Mouse (Mus musculus): ENCODE results near the gene Gm38431. TPM values are rescaled to one million over a fixed set of nuclear protein-coding genes. Genes with fewer than 3 reads are reported as not detected.

Gene Gm38431
- total RNA-seq, 4 experiments from 2014 or later = 1.3 to 2.2 (median 1.6) TPM

DNA sequence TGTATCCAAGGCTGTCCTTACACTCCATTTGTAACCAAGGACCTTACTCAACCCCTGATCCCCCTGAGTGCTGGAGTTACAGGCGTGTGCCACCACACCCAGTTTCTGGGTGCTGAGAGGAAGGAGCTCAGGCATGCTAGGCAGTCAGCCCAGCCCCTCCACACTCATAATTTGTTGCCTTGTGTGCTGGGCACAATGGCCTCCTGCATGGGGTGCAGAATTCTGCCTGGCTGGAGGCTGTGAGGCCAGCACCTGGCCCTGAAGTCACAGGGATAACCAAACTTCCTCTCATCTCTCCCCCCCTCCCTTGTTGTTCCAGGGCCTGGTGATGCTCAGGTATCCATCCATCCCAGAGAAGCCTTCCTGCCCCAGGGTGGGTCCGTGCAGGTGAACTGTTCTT is 73.2 kb downstream of the Gm38431 start:
- DNase-seq (ENCODE audit: low spot score in 2 of 2) = no peak

Small RNAs within 50 kb of the gene (microRNA-seq; reads per million reads assigned to microRNA genes)
- 0 to 0.22 reads per million in 2 experiments for gene Mir1900
- gene Mir7082 = 0 to 0.88 reads per million in 2 experiments

Other genes starting within 250 kb of the Gm38431 start
- gene A230050P20Rik, start 223.4 kb downstream of the Gm38431 start, total RNA-seq (2022) = 10 to 100 TPM; 71.9 to 91.7 (median 82.6) TPM
- 10 to 100 TPM in 1 of 4 experiments, 1 to 10 TPM in 3; 8.4 to 10.1 (median 9.2) TPM for gene Angptl6, start 212.3 kb downstream of the Gm38431 start, total RNA-seq (2022)
- 10 to 100 TPM; 21.5 to 27.2 (median 23.6) TPM for gene Ppan, start 203.8 kb downstream of the Gm38431 start, total RNA-seq (2022)
- 100 to 1,000 TPM; 130 to 139 (median 136) TPM for gene Eif3g, start 193.4 kb downstream of the Gm38431 start, total RNA-seq (2022)
- 10 to 100 TPM; 39.7 to 41.3 (median 40.5) TPM for gene Dnmt1, start 132.1 kb downstream of the Gm38431 start, total RNA-seq (2022)
- gene S1pr2, start 115.2 kb downstream of the Gm38431 start, total RNA-seq (2022) = 1 to 10 TPM; 2.0 to 3.4 (median 2.7) TPM
- gene Mrpl4, start 89.3 kb downstream of the Gm38431 start, total RNA-seq (2022) = 10 to 100 TPM; 55.3 to 68.0 (median 56.9) TPM
- gene Icam1, start 76.0 kb downstream of the Gm38431 start, total RNA-seq (2022) = 1 to 10 TPM; 2.2 to 4.8 (median 4.1) TPM
- gene Icam4, start 62.6 kb downstream of the Gm38431 start, total RNA-seq (2022) = 1 to 10 TPM; 1.5 to 2.3 (median 1.8) TPM
- gene Icam5, start 59.9 kb downstream of the Gm38431 start, total RNA-seq (2022) = 100 to 1,000 TPM; 194 to 206 (median 202) TPM
- 1 to 10 TPM in 2 of 4 experiments, not detected in 2; 1.1 to 1.7 TPM for gene Zglp1, start 24.9 kb downstream of the Gm38431 start, total RNA-seq (2022)
- gene Gm49373, start 18.9 kb downstream of the Gm38431 start, total RNA-seq (2022) = 1 to 10 TPM in 2 of 4 experiments, under 1 TPM in 1, not detected in 1; 0.55 to 2.3 (median 1.8) TPM
- gene Fdx1l, start 18.4 kb downstream of the Gm38431 start, total RNA-seq (2022) = 10 to 100 TPM; 55.8 to 63.7 (median 58.3) TPM
- gene Raver1, start within 50 bp of the Gm38431 start, total RNA-seq (2022) = 10 to 100 TPM; 24.4 to 30.0 (median 26.6) TPM
- gene Tyk2, start 39.2 kb upstream of the Gm38431 start, total RNA-seq (2022) = 10 to 100 TPM; 11.1 to 14.5 (median 13.3) TPM
- gene Cdc37, start 58.0 kb upstream of the Gm38431 start, total RNA-seq (2022) = 100 to 1,000 TPM; 116 to 150 (median 135) TPM
- gene Pde4a, start 73.7 kb upstream of the Gm38431 start, total RNA-seq (2022) = 10 to 100 TPM; 91.9 to 94.8 (median 93.7) TPM
- 10 to 100 TPM; 57.8 to 68.8 (median 59.9) TPM for gene Keap1, start 147.4 kb upstream of the Gm38431 start, total RNA-seq (2022)
- gene S1pr5, start 156.4 kb upstream of the Gm38431 start, total RNA-seq (2022) = 10 to 100 TPM; 14.8 to 20.5 (median 16.8) TPM
- gene Atg4d, start 173.3 kb upstream of the Gm38431 start, total RNA-seq (2022) = 10 to 100 TPM; 35.3 to 48.7 (median 39.7) TPM
- 10 to 100 TPM; 33.5 to 43.4 (median 39.4) TPM for gene Kri1, start 196.0 kb upstream of the Gm38431 start, total RNA-seq (2022)
- 10 to 100 TPM; 53.5 to 63.9 (median 58.8) TPM for gene Cdkn2d, start 199.4 kb upstream of the Gm38431 start, total RNA-seq (2022)
- 1 to 10 TPM; 1.2 to 1.5 (median 1.4) TPM for gene Ap1m2, start 220.3 kb upstream of the Gm38431 start, total RNA-seq (2022)
- gene Slc44a2, start 228.7 kb upstream of the Gm38431 start, total RNA-seq (2022) = 10 to 100 TPM; 48.0 to 68.9 (median 52.3) TPM

Measured in left cerebral cortex, adult 8-10 months (tissue).